Mouse (Mus musculus) mesoderm, embryonic 11.5 days (tissue): ENCODE results near the gene Atg4b.
"Not testable (repeated sequence)": the region's sequence is repeated elsewhere in the genome, so short reads cannot be mapped to it uniquely, and the experiment has no call there.

Experiments
- DNase-seq: peaks from one replicate; pipeline ENCODE4 v3.0.0-alpha.2; 2012; ENCODE audit warnings: low read depth, low spot score

Atg4b gene

GRCm38 (mm10) chr1:93817823-93818532 lies 66.7 kb downstream of the Atg4b start:
- no peak for DNase-seq

- DNase-seq = no peak
These were observed 67.4 kb downstream of the Atg4b start for GRCm38 (mm10) chr1:93818722-93819121.

GRCm38 (mm10) chr1:93823796-93824495 lies 72.6 kb downstream of the Atg4b start:
- DNase-seq = no peak

DNA sequence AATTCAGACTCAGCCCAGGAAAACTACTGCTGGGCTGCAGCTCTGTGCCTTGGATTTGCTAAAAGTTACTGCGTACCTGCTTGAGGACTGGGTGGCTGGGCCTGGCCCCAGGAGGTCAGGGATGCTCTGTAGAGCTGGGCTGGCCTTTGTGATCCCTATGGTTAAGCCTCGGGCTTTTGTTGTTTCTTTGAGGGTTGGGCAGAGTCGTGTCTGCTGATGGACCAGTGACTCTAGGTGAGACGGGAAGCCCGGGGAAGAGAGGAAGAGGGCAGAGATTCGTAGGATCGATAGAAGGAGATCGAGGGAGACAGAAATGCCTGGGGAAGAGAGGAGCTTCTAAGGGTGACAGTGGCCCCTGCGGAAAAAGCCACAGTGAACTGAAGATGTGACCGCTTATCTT lies 73.3 kb downstream of the Atg4b start, which contains the start of gene D2hgdh:
Gene D2hgdh (plus strand): TSS at position 301 of the 400 bp plus-strand sequence.
- no peak for DNase-seq

DNA sequence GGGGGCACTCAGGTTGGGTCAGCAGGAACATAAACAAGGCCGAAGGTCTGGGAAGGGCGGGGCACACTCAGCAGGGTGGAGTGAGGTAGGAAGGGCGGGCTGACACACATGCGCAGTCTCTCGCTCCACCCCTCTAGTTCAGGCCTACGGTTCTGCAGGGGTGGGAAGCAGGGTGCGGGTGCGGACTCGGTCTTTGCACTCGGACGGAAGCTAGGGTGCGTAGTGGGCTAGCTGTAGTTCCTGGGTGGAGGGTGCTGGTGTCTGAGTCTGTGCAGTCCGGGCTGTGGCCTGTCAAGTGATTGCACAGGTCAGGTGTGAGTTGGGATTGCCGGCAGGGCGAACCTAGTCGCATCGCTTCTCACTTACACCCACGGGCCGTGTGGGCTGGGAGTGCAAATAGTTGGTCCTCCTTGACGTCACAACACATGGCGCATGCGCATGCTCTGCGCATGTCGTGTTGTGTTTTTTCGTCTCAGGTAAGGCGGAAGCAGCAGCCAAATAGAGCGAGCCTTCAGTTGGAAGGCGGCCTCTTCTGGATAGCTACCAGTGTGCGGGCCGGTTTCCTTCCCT lies 73.9 kb downstream of the Atg4b start:
- DNase-seq = peak; percentile 97

DNA sequence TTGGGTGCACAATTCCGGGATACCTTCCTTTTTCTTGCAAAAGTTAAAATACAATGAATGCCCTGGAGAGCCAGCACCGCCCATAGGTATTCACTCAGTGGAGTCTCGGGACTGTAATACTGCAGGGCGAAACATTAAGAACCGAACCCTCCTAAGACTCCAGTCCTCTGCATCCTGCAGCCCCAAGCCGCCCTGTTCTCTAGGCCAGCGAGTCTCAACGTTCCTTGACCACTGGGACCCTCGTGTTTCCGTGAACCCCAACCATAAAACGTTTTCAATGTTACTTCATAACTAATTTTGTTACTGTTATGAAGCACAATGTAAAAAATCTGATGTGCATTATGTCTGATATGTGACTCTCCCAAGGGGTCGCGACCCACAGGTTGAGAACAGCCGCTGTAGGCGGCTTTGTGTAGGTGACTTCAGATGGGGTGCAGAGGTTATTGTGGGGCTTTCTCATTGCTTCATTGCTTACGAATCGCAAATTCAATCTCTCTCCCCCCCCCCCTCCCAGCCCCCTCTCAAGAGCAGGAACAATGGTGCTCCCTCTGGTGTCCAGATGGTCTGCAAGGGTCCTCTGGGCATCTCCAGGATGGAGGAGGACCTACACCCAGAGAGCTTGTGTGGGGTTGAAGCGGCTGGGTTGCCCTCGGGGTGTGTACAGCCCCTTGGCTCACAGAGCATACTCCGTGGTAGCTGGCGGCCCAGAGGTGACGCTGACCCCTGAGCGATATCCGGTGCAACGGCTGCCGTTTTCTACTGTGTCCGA lies 74.7 kb downstream of the Atg4b start:
- no peak for DNase-seq

DNA sequence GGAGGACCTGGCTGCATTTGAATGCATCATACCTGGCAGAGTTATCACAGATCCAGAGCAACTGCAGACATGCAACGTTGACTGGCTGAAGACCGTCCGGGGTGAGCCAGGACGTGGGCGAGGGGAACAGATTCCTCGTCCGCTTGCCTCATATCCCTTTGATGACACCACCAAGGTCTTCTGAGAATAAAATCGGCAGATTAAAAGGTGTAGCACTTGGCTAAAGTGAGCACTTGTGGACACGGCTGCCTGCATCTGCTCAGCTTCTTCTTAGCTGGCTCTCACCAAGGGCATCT lies 75.2 kb downstream of the Atg4b start:
- no peak for DNase-seq

- not testable (repeated sequence) for DNase-seq
These were observed 81.6 kb downstream of the Atg4b start for GRCm38 (mm10) chr1:93832754-93833360.

DNA sequence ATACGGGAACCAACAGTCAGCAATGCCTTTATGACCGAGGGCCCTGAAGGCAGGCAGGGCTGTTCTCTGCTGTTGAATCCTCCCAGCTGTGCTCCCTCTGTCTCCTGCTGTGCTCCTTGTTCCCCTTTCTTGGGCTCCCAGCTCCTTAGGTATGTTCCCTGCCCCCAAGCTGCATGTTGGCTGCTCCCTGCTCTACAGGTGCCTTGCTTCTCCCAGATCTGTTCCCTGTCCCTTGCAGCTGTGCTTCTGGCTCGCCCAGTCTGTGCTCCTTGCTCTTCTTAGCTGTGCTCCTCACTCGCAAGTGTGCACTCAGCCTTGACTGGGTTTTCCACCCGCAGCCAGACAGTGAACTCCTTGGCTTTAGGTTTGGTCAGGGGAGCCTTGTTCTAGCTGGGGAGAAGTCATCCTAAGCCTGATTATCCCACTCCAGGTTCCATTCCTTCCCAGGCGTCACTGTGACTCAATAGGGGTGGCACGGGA lies 83.4 kb downstream of the Atg4b start:
- DNase-seq = no peak

DNA sequence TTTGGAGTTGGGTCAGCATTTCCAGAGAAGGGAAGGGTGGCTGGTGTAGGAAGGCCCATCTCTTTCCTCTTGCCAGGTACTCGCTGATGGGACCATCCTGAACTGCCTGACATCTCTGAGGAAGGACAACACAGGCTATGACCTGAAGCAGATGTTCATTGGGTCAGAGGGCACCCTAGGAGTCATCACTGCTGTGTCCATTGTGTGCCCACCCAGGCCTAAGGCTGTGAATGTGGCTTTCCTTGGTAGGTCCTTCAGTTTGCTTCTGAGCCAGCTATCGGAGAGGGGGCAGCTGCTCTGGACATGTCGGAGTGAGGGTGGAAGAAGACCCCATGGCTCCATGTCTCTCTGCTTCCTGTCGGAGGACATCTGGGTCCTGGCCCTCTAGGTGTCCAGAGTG lies 83.9 kb downstream of the Atg4b start:
- DNase-seq = no peak

DNA sequence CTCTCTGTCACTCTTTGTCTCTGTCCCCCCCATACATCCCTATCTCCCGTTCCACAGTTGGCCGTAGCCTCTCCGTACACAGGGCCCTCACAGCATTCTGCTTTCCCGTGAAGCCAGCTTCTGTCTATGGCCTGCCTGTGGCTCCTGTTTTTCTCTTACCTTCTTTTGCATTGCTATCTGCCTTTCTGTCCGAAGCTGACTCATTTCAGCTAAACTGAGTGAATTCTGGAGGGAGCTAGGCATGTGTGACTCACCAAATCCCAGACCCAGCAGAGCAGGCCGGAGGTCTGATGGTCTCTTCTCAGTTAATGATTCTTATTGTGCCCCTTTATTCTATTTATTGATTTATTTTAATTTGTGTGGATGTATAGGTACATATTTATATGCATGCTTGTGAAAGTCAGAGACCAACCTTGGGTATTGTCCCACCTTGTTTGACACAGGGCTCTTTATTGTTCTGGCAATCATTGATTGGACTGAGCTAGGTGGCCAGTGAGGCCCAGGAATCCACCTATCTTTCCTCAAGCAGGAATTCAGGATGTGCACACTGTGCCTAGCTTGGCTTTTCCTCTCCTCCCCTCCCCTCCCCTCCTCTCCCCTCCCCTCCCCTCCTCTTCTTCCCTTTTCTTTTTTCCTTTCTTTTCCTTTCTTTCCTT lies 84.7 kb downstream of the Atg4b start:
- no peak for DNase-seq

GRCm38 (mm10) chr1:93836532-93836913 lies 85.2 kb downstream of the Atg4b start:
- DNase-seq = no peak

DNA sequence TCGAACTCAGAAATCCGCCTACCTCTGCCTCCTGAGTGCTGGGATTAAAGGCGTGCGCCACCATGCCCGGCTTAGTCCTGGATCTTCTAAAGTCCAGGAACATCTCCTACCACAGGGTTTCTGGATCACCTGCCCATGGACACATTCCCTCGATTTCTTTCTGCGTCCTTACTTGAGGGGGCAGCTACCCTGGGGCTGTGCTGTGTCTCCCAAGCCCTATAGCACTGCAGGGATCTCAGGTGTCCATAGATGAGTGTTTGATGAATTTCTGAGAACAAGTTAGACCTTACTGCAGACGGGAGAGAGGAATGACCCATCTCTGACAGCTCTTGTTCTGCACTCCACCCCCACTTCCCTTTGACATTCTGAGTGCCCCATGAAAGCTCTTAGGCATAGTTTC lies 86.0 kb downstream of the Atg4b start:
- DNase-seq = no peak

DNA sequence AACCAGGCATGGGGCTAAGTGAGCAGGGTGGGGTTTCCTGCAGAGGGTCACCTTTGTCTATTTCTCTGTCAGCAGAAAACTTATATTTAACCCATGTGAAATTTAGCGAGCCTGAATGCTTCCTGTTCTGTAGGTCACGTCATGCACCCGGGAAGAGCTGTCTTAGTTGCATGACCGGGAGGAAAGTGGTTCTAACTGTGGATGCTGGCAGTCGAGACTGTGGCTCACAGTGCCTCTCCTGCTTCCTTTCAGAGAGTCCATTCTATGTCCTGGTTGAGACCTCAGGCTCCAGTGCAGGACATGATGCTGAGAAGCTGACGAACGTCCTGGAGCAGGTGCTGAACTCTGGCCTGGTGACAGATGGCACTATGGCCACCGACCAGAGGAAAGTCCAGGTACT lies 87.3 kb downstream of the Atg4b start:
- not testable (repeated sequence) for DNase-seq
